Mouse (Mus musculus) G1E-ER4 (cell line): ENCODE measurements around the gene Car3. TPM values are rescaled to one million over a fixed set of nuclear protein-coding genes. Genes with fewer than 3 reads are reported as not detected.
A peak's percentile ranks its signal among the peaks of the same experiment; 100 is the strongest.

Source experiments
- GATA1 ChIP-seq: IDR thresholded peaks from one replicate; pipeline ENCODE4 v1.8.0; 2012; ENCODE audit warnings: low read length, inconsistent platforms
- polyA plus RNA-seq: library from polyadenylated mRNA; stranded (reverse); fragments of >175 nt; gene quantifications from 2 replicates; pipeline ENCODE4 v1.2.3, GENCODE M21; 2012

Car3 gene
- polyA plus RNA-seq, 1 experiment: 6.0 TPM

- TF ChIP-seq GATA1: no peak
Observed at GRCm38 (mm10) chr3:14869779-14870178, 6.5 kb downstream of the Car3 start.

- no peak for TF ChIP-seq GATA1
Observed at GRCm38 (mm10) chr3:14870528-14870927, 7.2 kb downstream of the Car3 start.

GRCm38 (mm10) chr3:14871386-14871785, 8.1 kb downstream of the Car3 start:
- no peak for TF ChIP-seq GATA1

- no peak for TF ChIP-seq GATA1
Observed at GRCm38 (mm10) chr3:14874402-14875040, 11.2 kb downstream of the Car3 start.

- TF ChIP-seq GATA1: no peak
Observed at GRCm38 (mm10) chr3:14876325-14876918, 13.1 kb downstream of the Car3 start.

GRCm38 (mm10) chr3:14877251-14877909, 14.1 kb downstream of the Car3 start:
- TF ChIP-seq GATA1: peak; percentile 78

- TF ChIP-seq GATA1: peak; percentile 95
Observed at GRCm38 (mm10) chr3:14878749-14879223, 15.5 kb downstream of the Car3 start.

GRCm38 (mm10) chr3:14879293-14879692, 16.0 kb downstream of the Car3 start:
- TF ChIP-seq GATA1: no peak

GRCm38 (mm10) chr3:14880277-14880676, 17.0 kb downstream of the Car3 start:
- no peak for TF ChIP-seq GATA1

GRCm38 (mm10) chr3:14882005-14882404, 18.7 kb downstream of the Car3 start:
- no peak for TF ChIP-seq GATA1

- TF ChIP-seq GATA1: no peak
Observed at GRCm38 (mm10) chr3:14882756-14883155, 19.4 kb downstream of the Car3 start.

- no peak for TF ChIP-seq GATA1
Observed at GRCm38 (mm10) chr3:14884826-14885225, 21.5 kb downstream of the Car3 start.

GRCm38 (mm10) chr3:14886102-14887098, 23.1 kb downstream of the Car3 start, which contains the start of gene Car2:
TSS of gene Car2 (plus strand) at chr3:14886273.
- TF ChIP-seq GATA1: no peak

- TF ChIP-seq GATA1: no peak
Observed at GRCm38 (mm10) chr3:14887134-14887666, 23.9 kb downstream of the Car3 start.

GRCm38 (mm10) chr3:14887686-14888295, 24.5 kb downstream of the Car3 start:
- TF ChIP-seq GATA1: no peak
